Mouse (Mus musculus) layer of hippocampus, adult 9-11 months (tissue): ENCODE data around the gene Pask.

Source experiments
- DNase-seq: peaks from one replicate; pipeline ENCODE4 v3.0.0; 2022

Pask gene

GRCm38 (mm10) chr1:93277041-93277440 is 66.2 kb downstream of the Pask start:
- DNase-seq = no peak

DNA sequence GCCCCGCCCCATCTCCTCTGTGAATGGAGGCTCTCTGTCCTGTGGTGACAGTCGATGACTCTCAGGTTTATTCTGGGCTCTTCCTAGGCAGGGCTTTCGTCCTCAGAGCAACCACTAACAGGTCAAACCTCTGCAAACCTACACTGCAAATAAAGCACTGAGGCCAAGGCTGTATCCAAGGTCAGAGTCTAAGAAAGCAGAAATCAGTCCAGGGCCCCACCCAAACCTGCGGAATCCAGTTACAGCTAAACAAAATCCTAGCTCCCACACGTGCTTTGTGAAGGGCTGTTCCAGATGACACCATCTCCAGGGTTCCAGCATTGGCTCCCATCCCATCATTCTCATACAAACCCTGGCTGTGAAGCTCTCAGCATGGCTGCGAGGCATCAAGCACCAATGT is 67.7 kb downstream of the Pask start:
- DNase-seq = no peak

DNA sequence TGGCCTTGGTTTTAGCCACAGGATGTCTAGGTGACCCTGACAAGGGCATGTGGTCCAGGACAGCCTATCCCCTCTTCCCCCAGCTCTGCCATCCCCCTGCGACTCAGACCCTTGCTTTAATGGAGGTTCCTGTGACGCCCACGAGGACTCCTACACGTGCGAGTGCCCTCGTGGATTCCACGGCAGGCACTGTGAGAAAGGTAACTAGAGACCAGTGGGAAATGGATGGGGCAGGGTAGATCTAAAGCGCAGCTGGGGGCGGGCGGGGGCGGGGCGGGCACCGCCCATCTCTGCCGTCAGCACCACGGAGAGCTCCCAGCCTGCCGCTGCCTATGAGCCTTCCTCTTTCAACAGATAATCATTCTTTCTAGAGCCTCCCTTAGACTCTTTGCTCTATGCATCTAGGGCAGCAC is 70.9 kb downstream of the Pask start:
- DNase-seq = no peak

DNA sequence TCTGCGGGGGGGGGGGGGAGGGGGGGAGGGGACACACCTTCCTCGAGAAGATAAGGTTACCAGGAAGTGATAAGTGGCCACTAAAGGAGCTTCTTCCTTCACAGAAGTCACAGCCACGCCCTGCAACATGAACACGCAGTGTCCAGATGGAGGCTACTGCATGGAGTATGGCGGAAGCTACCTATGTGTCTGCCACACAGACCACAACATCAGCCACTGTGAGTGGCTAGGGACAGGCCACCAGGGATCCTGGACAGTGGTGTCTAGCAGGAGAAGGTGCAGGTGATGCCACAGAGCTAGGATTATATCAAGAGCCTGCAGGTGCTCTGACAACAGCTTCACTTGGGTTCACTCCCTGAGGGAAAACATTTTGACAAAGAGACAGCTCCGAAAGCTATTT is 71.5 kb downstream of the Pask start:
- no peak for DNase-seq

DNA sequence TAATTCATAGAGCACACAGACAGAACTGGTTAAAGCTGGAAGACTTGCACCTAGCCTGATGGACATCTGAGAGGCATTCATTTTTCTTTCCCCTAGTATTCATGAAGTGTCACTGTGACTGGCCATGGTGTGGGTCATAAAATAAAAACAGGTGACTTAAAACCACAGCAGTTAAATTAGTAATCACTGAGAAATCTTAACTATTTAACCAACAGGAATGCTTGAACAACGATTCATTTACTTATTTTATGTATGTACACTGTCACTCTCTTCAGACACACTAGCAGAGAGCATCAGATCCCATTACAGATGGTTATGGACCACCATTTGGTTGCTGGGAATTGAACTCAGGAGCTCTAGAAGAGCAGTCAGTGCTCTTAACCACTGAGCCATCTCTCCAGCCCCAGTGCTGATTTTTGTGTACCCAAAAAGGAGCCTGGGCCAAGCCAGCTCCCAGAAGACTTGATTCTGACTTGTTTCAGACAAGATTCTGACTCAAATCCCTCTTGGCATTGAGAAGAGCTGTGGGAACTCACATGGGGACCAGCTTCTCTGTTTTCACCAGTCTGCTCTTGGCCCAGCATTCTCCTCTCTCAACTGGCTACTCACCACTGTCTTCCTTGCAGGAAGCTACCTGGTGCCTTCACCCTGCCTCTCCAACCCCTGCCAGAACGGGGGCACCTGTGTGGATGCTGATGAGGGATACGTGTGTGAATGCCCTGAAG is 72.6 kb downstream of the Pask start:
- no peak for DNase-seq

DNA sequence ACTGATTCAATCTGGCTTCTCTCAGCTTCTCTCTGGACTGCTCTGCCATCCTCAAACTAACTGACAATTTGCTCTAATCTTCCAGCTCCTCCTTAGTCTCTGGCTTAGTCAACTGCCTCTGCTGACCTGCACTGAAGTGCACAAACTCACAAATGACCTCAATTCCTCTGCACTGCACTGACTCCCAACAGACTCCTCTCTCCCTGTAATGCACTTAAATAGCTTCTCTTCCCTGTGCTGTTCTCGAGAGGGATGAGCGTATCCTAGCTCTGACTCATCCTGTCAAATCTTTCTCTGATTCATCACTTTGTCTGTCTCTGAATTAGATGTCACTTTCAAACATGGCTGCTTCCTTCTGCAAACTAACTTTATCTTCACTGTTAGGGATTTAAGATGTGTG is 75.0 kb downstream of the Pask start:
- DNase-seq = no peak

DNA sequence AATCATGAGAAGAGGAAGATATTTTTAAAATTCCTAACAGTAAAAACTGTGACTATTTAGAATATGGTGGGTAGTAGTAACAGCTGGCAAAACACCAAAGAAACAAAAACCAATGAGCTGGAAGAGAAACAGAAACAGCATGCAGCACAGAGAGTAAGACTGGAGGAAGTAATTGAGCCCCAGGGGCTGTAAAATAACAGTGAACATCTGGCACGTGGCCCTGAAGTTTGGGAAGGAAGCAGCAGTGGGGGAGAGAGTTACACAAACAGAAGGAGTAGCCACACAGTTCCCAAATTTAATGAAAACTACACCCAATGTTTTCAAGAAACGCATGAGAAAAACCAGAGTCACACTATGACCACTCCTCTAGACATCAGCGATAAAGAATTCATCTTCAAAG is 76.1 kb downstream of the Pask start:
- no peak for DNase-seq
